13 mouse cellular contexts compared by ENCODE assay signal in genomic region chrX:142883593-142883992, GRCm38 (mm10).
"Had no signal": no experiment of that assay in that cellular context is flagged by ENCODE, and none has a peak within 500 bp of the region (broad histone marks: within the 10 kb centered on the region; RNA-seq: fewer than 3 reads in every experiment).

No protein-coding gene starts in this region.

- H3K4me1 ChIP-seq: limb, embryonic 10.5 days; liver, embryonic 15.5 days; midbrain, embryonic 13.5 days; neural tube, embryonic 15.5 days had no signal

- H3K4me3 ChIP-seq: limb, embryonic 10.5 days; liver, embryonic 15.5 days; midbrain, embryonic 13.5 days; neural tube, embryonic 15.5 days had no signal

- DNase-seq: kidney, adult 9 months; kidney, postnatal 36 days; lung, adult 2 months; lung, postnatal 36 days; spleen, adult 18-20 months; thymus, adult 2 months; thymus, postnatal 36 days had no signal

- H3K27ac ChIP-seq: kidney, postnatal 0 days; limb, embryonic 10.5 days; liver, embryonic 15.5 days; midbrain, embryonic 13.5 days; neural tube, embryonic 15.5 days had no signal

- H3K9me3 ChIP-seq: limb, embryonic 10.5 days; liver, embryonic 15.5 days; midbrain, embryonic 13.5 days; neural tube, embryonic 15.5 days had no signal

- H3K9ac ChIP-seq: liver, embryonic 15.5 days; midbrain, embryonic 13.5 days; neural tube, embryonic 15.5 days had no signal

- H3K27me3 ChIP-seq: liver, embryonic 15.5 days had no signal

- H3K4me2 ChIP-seq: liver, embryonic 11.5 days; liver, embryonic 15.5 days; midbrain, embryonic 13.5 days; neural tube, embryonic 15.5 days had no signal

- H3K36me3 ChIP-seq: limb, embryonic 10.5 days; liver, embryonic 15.5 days; midbrain, embryonic 13.5 days; neural tube, embryonic 15.5 days had no signal
